Mouse (Mus musculus) T-cell, adult 2 months (primary cell): Measurements from ENCODE around the gene Fsd1.

ENCODE experiments used
- DNase-seq: peaks from one replicate; pipeline ENCODE4 v3.0.0; 2022; ENCODE audit warnings: low spot score

Fsd1 gene

GRCm38 (mm10) chr17:56030919-56031318 is 44.6 kb downstream of the Fsd1 start:
- no peak for DNase-seq

- no peak for DNase-seq
These were observed 45.1 kb downstream of the Fsd1 start for GRCm38 (mm10) chr17:56031431-56031830.

GRCm38 (mm10) chr17:56032127-56032733 is 45.9 kb downstream of the Fsd1 start:
- DNase-seq: no peak

- peak; percentile 59 for DNase-seq
These were observed 46.5 kb downstream of the Fsd1 start for GRCm38 (mm10) chr17:56032831-56033230.

- DNase-seq: peak; percentile 51
These were observed 47.9 kb downstream of the Fsd1 start for GRCm38 (mm10) chr17:56034040-56034725.

GRCm38 (mm10) chr17:56034726-56035100 is 48.4 kb downstream of the Fsd1 start:
- no peak for DNase-seq

- DNase-seq: no peak
These were observed 48.9 kb downstream of the Fsd1 start for GRCm38 (mm10) chr17:56035216-56035615.

- peak; percentile 99 for DNase-seq
These were observed 50.0 kb downstream of the Fsd1 start, which contains the start of gene Sh3gl1 for GRCm38 (mm10) chr17:56036176-56036900. Sh3gl1 (minus strand) TSS chr17:56036635.

GRCm38 (mm10) chr17:56036901-56037287 is 50.6 kb downstream of the Fsd1 start:
- DNase-seq: no peak

GRCm38 (mm10) chr17:56038583-56039261 is 52.4 kb downstream of the Fsd1 start:
- no peak for DNase-seq

- no peak for DNase-seq
These were observed 53.0 kb downstream of the Fsd1 start for GRCm38 (mm10) chr17:56039345-56039744.

- peak; percentile 94 for DNase-seq
These were observed 53.9 kb downstream of the Fsd1 start, which contains the start of gene Chaf1a for GRCm38 (mm10) chr17:56040030-56040856. Chaf1a (plus strand) TSS chr17:56040439.

GRCm38 (mm10) chr17:56040857-56041163 is 54.5 kb downstream of the Fsd1 start:
- no peak for DNase-seq
